Mouse (Mus musculus) liver, embryonic 13.5 days (tissue): ENCODE results near the gene Ccdc92b. TPM values are rescaled to one million over a fixed set of nuclear protein-coding genes. Genes with fewer than 3 reads are reported as not detected.
A peak's percentile ranks its signal among the peaks of the same experiment; 100 is the strongest.

Experiments
- ATAC-seq: fragments of 200-750 bp; cut with Nextera tagmentation; 2 replicates; pipeline ENCODE4 v1.8.0; 2017; ENCODE audit warnings: low read depth, mild to moderate bottlenecking, moderate number of reproducible peaks, moderate library complexity
- DNase-seq: peaks from one replicate; pipeline ENCODE4 v3.0.0; 2022
- H3K27ac ChIP-seq: fragments of 300-500 bp; sonication (generic); 2 replicates; pipeline ENCODE4 v1.5.1; 2015; ENCODE audit warnings: moderate library complexity, mild to moderate bottlenecking, inconsistent platforms
- H3K27me3 ChIP-seq: fragments of 300-500 bp; sonication (generic); 2 replicates; pipeline ENCODE4 v1.6.1; 2015; ENCODE audit warnings: mild to moderate bottlenecking, inconsistent platforms
- H3K36me3 ChIP-seq: fragments of 300-500 bp; sonication (generic); 2 replicates; pipeline ENCODE4 v1.6.1; 2015; ENCODE audit warnings: mild to moderate bottlenecking, inconsistent platforms
- H3K4me1 ChIP-seq: fragments of 300-500 bp; sonication (generic); replicated peaks from 2 replicates; pipeline ENCODE4 v1.6.1; 2015; ENCODE audit warnings: inconsistent platforms
- H3K4me2 ChIP-seq: fragments of 300-500 bp; sonication (generic); 2 replicates; pipeline ENCODE4 v1.6.1; 2015; ENCODE audit warnings: inconsistent platforms, mild to moderate bottlenecking, moderate library complexity
- H3K4me3 ChIP-seq: fragments of 300-500 bp; sonication (generic); replicated peaks from 2 replicates; pipeline ENCODE4 v1.5.1; 2015; ENCODE audit warnings: mild to moderate bottlenecking, inconsistent platforms
- H3K9ac ChIP-seq: fragments of 300-500 bp; sonication (generic); 2 replicates; pipeline ENCODE4 v1.6.1; 2015; ENCODE audit warnings: mild to moderate bottlenecking, inconsistent platforms
- H3K9me3 ChIP-seq: fragments of 300-500 bp; sonication (generic); replicated peaks from 2 replicates; pipeline ENCODE4 v1.6.1; 2016; ENCODE audit warnings: inconsistent platforms
- WGBS: fragments of 180-500 bp; shearing (Covaris S2); methylation state at CpG from one replicate; pipeline ENCODE4 v1.1.7; 2015; ENCODE audit not compliant: insufficient replicate concordance; 5-methylcytosine and 5-hydroxymethylcytosine counted together
- polyA plus RNA-seq: library from polyadenylated mRNA; unstranded; fragments of >200 nt; fragmentation: Nextera tagmentation; extraction: Ambion mirVana; gene quantifications from 2 replicates; pipeline ENCODE4 v1.2.1, GENCODE M21; 2015

The Ccdc92b gene
- polyA plus RNA-seq, 1 experiment from 2014 or later = 7.6 TPM

DNA sequence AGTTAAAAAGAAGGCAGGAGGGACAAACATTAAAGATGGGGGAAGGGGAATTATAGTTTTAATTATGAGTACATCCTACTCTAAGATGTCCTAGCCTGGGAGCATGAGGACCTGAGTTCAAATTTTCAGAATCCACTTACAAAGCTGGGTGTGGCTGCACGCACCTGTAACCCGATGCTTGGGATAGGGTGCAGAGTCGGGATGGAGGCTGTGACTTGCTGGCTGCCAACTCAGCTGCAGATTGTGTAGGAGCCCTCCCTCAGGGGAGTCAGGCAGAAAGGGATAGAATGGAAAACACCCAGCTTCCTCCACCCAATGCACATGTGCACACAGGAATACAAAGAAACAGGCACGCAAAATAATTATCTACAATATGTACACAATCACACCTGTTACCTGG, 6.0 kb upstream of the Ccdc92b start:
- H3K27ac ChIP-seq = no peak overlapping the region
- H3K9ac ChIP-seq = no peak overlapping the region
- no peak overlapping the region for H3K4me3 ChIP-seq
- H3K36me3 ChIP-seq = no peaks in the 10 kb centered on the region
- ATAC-seq = no peak
- 48% methylated on average over 4 of the region's 4 CpGs for WGBS
- no peaks in the 10 kb centered on the region for H3K9me3 ChIP-seq
- no peak for DNase-seq
- H3K4me2 ChIP-seq = no peak overlapping the region
- peaks cover 13% of the 10 kb centered on the region for H3K4me1 ChIP-seq
- H3K27me3 ChIP-seq = peaks cover 98% of the 10 kb centered on the region

DNA sequence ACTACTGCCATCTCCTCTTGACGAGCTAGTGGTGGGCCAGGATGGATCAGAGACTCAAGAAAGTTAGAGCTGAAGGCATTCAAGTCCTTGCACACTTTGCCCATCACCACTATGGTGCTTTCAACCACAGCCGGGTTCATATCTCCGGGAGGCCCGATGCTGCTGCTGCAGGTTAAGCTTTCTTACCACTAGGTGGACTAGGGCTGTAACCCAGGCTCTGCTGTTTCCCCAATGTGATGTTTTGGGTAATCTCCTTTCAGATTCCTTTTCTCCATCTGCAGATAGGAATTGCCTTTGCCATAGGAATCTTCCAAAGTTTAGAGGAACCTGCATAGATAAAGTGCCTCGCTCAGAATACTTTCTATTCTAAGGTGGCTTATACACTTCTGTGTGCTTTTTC, 3.8 kb upstream of the Ccdc92b start:
- no peak for DNase-seq
- H3K27ac ChIP-seq = no peak overlapping the region
- H3K4me1 ChIP-seq = peaks cover 29% of the 10 kb centered on the region
- H3K36me3 ChIP-seq = no peaks in the 10 kb centered on the region
- no peak overlapping the region for H3K4me3 ChIP-seq
- peaks cover 94% of the 10 kb centered on the region for H3K27me3 ChIP-seq
- H3K9ac ChIP-seq = no peak overlapping the region
- WGBS = 34% methylated on average over 5 of the region's 5 CpGs
- no peak overlapping the region for H3K4me2 ChIP-seq
- ATAC-seq = no peak
- no peaks in the 10 kb centered on the region for H3K9me3 ChIP-seq

DNA sequence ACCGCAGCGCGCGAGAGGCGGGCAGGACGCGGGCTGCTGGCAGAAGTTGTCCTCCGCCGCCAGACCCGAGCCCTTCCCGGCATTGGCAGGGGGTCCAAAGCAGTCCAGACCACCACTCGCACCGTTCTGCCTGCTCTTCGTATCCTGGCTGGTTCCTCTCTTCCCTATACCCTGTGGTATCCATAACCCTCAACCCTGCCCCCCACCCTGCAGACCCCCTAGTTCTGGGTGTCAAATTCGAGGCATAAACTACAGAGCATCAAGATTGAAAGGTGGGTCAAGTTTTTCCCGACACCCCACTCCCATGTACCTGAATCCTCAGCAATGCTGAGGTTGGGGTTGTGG, 523 bp downstream of the Ccdc92b start:
- no peak for ATAC-seq
- peak overlapping the region; percentile 92 for H3K9ac ChIP-seq
- peak overlapping the region; percentile 88 for H3K4me2 ChIP-seq
- H3K27me3 ChIP-seq = peaks cover 56% of the 10 kb centered on the region
- peak overlapping the region; percentile 95 for H3K27ac ChIP-seq
- no peak for DNase-seq
- peaks cover 63% of the 10 kb centered on the region for H3K4me1 ChIP-seq
- WGBS = 3% methylated on average over 16 of the region's 16 CpGs
- no peaks in the 10 kb centered on the region for H3K9me3 ChIP-seq
- H3K4me3 ChIP-seq = peak overlapping the region; percentile 87
- peaks cover 21% of the 10 kb centered on the region for H3K36me3 ChIP-seq

DNA sequence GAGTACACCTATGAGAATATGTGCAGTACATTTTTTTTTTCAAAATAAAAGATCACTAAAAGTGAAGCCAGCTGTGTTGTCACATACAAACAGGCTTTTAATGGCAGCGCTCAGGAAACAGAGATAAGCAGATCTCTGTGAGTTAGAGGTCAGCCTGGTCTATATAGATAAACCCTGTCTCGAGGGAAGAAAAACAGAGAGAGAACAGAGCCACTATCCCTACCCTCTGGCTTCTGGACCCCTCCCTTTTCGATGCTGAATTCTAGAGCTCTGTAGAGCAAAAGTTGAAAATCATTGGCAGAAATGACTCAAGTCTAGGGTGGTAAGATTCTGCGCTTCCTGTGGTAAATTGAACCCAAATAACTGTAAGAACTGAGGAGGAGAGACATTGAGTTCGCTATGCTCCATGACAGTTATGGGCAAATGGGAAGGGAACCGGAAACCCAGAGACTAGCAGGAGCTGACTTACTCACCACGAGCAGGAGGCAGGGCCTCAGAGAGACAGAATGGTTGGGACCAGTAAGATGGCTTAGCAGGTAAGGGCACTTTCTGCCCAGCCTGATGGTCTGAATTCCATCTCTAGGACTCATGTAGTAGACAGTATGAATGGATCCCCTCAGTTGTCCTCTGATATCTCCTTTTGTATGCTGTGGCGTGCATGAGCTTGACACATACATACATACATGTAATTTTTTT, 2.7 kb downstream of the Ccdc92b start:
- Histone ChIP-seq H3K9me3 (no peaks in the 10 kb centered on the region), H3K36me3 (peaks cover 25% of the 10 kb centered on the region), H3K27ac (peak overlapping the region; percentile 95), H3K27me3 (peaks cover 34% of the 10 kb centered on the region), H3K4me2 (peak overlapping the region; percentile 88), H3K9ac (peak overlapping the region; percentile 92), H3K4me1 (peaks cover 69% of the 10 kb centered on the region), H3K4me3 (peak overlapping the region; percentile 87)
- DNase-seq (peak; percentile 71), ATAC-seq (peak; percentile 89)
- WGBS = 21% methylated on average over 8 of the region's 8 CpGs

DNA sequence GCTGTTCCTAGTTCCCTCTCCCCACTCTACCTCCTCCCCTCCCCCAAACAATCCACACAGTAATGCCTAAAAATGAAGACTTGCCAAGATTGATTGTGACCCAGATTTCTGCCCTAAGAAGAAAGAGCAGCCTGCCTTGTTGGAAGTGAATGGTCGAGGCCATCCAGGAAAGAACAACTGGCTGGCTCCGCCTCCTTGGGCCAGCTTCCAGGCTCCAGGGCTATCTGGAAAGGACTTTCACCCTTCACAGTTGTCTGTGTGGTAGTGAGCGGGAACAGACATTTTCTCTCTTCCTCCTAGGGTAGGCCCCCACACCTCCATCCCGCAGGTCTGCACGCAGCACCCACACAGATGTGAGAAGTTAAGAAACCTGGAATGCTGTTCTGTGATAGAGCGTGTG, 4.3 kb downstream of the Ccdc92b start:
- ATAC-seq = no peak
- H3K9me3 ChIP-seq = no peaks in the 10 kb centered on the region
- H3K4me1 ChIP-seq = peaks cover 67% of the 10 kb centered on the region
- H3K36me3 ChIP-seq = peaks cover 39% of the 10 kb centered on the region
- no peak for DNase-seq
- H3K4me3 ChIP-seq = no peak overlapping the region
- peaks cover 18% of the 10 kb centered on the region for H3K27me3 ChIP-seq
- WGBS = 80% methylated on average over 6 of the region's 6 CpGs
- H3K9ac ChIP-seq = no peak overlapping the region
- H3K4me2 ChIP-seq = peak overlapping the region; percentile 88; the same call in 1 of the 2 replicates
- H3K27ac ChIP-seq = peak overlapping the region; percentile 95

DNA sequence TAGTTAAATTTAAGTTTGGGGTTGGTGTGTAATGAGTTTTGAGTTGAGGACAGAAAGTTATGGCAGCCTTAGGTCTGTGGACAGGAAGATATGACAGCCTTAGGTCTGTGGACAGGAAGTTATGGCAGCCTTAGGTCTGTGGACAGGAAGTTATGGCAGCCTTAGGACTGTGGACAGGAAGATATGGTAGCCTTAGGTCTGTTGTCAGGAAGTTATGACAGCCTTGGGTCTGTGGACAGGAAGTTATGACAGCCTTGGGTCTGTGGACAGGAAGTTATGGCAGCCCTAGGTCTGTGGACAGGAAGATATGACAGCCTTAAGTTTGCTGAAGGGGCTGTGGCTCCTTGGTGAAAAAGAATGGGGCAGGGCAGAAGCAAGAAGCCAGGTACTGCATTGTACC, 5.9 kb downstream of the Ccdc92b start:
- peaks cover 56% of the 10 kb centered on the region for H3K36me3 ChIP-seq
- no peak overlapping the region for H3K4me3 ChIP-seq
- no peak for ATAC-seq
- peaks cover 52% of the 10 kb centered on the region for H3K4me1 ChIP-seq
- H3K27me3 ChIP-seq = peaks cover 7% of the 10 kb centered on the region
- no peaks in the 10 kb centered on the region for H3K9me3 ChIP-seq
- no peak overlapping the region for H3K4me2 ChIP-seq
- no peak for DNase-seq
- H3K9ac ChIP-seq = no peak overlapping the region
- peak overlapping the region; percentile 95; the same call in 1 of the 2 replicates for H3K27ac ChIP-seq

DNA sequence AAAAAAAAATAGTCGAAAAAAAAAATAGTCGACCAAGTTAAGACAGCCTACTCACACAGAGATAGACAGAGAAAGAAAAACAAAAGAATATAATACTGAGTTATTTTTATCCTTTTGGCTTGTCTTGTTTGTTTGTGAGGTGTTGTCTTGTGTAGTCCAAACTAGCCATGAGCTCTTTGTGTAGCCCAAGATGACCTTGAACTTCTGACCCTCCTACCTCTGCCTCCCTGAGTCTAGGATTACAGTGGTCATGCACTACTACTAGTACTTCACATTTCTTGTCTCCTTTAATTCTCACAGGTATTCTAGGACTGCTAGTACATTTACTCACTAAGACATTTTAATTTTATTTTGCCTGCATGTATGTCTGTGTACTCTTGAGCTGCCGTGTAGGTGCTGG, 8.1 kb downstream of the Ccdc92b start:
- Histone ChIP-seq H3K4me2 (no peak overlapping the region), H3K4me1 (peaks cover 30% of the 10 kb centered on the region), H3K4me3 (no peak overlapping the region), H3K9ac (no peak overlapping the region), H3K36me3 (peaks cover 75% of the 10 kb centered on the region), H3K9me3 (no peaks in the 10 kb centered on the region), H3K27ac (no peak overlapping the region), H3K27me3 (no peaks in the 10 kb centered on the region)
- 66% methylated on average over 3 of the region's 3 CpGs for WGBS
- ATAC-seq = no peak
- DNase-seq = no peak

DNA sequence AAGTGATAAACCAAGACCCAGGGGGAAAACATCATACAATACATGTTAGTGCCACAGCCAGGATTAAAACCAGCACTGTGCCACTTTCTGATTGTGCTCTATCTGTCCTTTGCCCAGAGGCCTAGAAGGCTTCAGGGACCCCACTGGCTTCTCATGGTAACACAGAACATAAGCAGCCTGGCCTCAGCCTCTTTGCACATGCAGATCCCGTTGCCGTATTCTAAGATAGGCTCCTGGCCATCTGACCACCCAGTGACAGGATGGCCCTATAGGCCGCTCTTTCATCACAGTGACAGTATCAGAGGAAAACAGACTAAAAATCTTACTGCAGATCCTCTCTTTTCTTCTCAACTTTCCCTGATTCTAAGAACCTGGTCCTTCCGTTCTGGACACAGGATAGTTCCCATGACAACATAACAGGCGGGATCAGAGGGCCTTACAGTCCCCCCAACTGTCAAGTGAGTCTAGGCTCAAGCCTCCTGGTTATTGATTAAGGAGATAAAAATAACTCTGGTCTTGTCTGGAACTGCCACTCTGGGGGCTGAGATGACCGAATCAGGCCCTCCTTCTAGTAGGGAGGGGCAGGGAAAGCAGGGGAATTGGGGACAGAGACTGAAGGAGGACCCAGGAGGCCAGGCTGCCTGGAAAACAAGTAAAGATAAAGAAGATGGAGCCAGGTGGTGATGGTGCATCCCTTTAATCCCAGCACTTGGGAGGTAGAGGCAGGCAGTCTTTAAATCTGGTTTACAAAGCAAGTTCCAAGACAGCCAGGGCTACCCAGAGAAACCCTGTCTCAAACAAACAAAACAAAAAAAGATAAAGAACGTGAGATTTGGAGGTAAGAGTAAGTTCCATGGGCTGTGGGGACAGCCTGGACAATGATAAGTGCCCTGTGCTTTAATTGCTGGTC, 12.7 kb downstream of the Ccdc92b start:
- ATAC-seq (no peak), DNase-seq (no peak)
- H3K27ac ChIP-seq = no peak overlapping the region
- H3K4me2 ChIP-seq = no peak overlapping the region
- peaks cover 22% of the 10 kb centered on the region for H3K27me3 ChIP-seq
- no peaks in the 10 kb centered on the region for H3K9me3 ChIP-seq
- WGBS = 60% methylated on average over 7 of the region's 7 CpGs
- H3K4me1 ChIP-seq = peaks cover 6% of the 10 kb centered on the region; the same call in 1 of the 2 replicates
- H3K36me3 ChIP-seq = peaks cover 75% of the 10 kb centered on the region
- no peak overlapping the region for H3K4me3 ChIP-seq
- no peak overlapping the region for H3K9ac ChIP-seq

DNA sequence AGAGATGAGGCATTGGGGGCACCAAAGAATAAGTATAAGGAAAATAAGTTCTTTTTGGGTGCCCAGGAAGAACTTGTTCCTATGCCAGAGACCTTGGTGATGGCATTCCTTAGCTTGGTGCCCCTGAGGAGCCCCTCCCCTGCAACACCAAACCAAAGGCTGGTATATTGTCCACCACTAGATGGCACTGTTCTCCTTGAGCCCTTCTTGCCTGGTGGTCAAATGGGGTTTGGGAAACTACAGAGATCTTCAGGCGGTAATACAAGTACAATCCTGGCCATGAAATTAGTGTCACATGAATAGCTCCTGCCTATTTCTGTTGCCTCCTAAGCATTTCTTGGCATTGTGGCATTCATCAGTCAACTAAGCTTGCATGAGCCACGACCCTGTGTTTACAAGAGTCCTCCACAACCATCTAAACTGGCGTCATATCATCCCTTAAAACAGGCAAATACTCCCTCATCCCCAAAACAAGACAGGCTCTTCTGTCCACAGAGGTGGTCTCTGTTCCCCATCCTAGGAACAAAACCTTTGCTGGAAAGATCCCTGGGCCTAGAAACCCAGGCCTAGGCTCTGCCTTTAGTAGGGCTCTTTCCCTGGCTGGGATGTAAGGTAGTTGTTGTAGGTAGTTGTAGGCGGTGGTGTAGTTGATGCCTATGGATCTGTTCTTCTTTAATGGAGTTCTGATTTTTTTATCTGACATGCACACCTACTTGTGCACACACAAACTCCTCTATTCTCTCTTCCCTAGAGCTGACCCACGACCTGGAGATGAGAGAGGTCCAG, 15.3 kb downstream of the Ccdc92b start:
- H3K9me3 ChIP-seq = no peaks in the 10 kb centered on the region
- peaks cover 48% of the 10 kb centered on the region for H3K27me3 ChIP-seq
- DNase-seq (peak; percentile 51), ATAC-seq (no peak)
- H3K4me3 ChIP-seq = no peak overlapping the region
- H3K4me2 ChIP-seq = no peak overlapping the region
- no peak overlapping the region for H3K9ac ChIP-seq
- H3K27ac ChIP-seq = no peak overlapping the region
- peaks cover 73% of the 10 kb centered on the region for H3K36me3 ChIP-seq
- WGBS = 65% methylated on average over 5 of the region's 5 CpGs
- H3K4me1 ChIP-seq = peaks cover 25% of the 10 kb centered on the region

DNA sequence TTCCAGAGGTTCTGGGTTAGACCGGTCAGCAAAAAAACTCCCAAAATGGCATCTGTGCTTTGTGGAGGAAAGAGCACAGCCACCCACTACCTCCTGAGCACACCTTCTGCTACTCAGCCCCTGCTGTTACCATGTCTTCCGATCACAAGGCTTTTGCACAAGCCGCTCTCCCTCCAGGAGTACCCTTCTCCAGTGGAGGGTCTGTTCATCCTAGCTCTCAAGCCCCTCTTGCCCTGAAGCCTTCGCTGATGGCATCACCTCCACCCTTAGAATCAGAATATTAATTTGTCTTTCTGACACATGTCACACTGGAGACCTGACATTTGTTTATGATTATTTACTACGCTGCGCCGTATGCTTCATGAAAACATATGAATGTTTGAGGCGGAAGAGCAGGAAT, 18.1 kb downstream of the Ccdc92b start:
- Histone ChIP-seq H3K9me3 (no peaks in the 10 kb centered on the region), H3K9ac (peak overlapping the region; percentile 65; the same call in 1 of the 2 replicates), H3K4me3 (peak overlapping the region; percentile 65), H3K36me3 (peaks cover 50% of the 10 kb centered on the region), H3K4me2 (peak overlapping the region; percentile 80), H3K27ac (no peak overlapping the region), H3K27me3 (peaks cover 72% of the 10 kb centered on the region), H3K4me1 (peaks cover 25% of the 10 kb centered on the region)
- 32% methylated on average over 8 of the region's 8 CpGs for WGBS
- DNase-seq (no peak), ATAC-seq (no peak)
